8 mouse cellular contexts compared by ENCODE assay signal in the genomic region with DNA sequence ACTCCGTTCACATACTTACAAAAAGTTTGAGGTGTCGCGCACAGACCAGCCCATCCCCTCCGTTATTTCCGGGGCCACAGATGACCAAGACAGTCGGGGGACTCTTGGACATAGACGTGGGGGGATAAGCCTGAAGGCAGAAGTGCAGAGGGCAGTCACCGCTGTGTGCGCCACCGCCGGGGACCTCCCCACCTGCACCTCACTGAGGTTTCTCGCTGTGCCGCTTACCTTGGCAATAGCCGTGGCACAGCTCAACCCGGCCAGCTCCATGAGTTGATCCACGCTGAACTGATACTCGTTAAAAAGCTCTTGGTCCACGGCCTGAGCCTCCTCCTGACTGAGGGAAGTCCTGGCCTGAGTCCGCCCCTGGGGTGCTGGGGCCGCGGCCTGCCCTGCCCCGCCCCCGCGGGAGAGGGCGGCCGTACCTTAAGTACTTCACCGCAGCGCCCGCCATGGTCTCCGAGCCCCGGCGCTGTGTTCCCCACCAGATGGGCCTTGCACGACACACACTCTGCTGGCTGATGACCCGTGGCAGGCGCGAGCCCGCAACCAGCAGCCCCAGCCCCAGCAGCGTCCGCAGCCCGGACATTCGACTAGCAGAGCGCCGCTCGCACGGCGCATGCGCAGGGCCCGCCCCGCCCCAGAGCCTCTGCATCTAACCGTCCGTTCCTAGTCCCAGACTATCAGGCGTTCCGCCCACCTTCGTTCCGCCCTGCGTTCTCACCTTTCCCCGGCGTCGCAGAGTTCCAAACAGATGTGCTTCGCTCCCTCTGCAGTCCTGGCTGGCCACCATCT. TPM values are rescaled to one million over a fixed set of nuclear protein-coding genes. Genes with fewer than 3 reads are reported as not detected.
DNase-seq lines count a peak whose midpoint lies in the region; ATAC-seq lines count a peak whose summit lies in the region.

Gene Naxe (minus strand): TSS at position 594 of the 795 bp plus-strand sequence.

- peak within 1 kb of the TSS; percentile 92 for H3K9ac ChIP-seq in forebrain, embryonic 14.5 days (ENCODE audit: low read length)
- peak within 1 kb of the TSS; percentile 95 for H3K9ac ChIP-seq in neural tube, embryonic 15.5 days (replicated peaks)

- H3K4me1 ChIP-seq in forebrain, embryonic 14.5 days (ENCODE audit: control insufficient read depth, insufficient read depth, low read length), result peaks cover 7% of the 10 kb centered on the region; the same call in 1 of the 2 replicates
- H3K4me1 ChIP-seq in neural tube, embryonic 15.5 days, result peaks cover 22% of the 10 kb centered on the region

- intact Hi-C loops in heart, postnatal 14 days (cut with DNase I), result no loop called here

- H3K9me3 ChIP-seq in forebrain, embryonic 14.5 days (replicated peaks; ENCODE audit: control insufficient read depth, low read length), result no peaks in the 10 kb centered on the region
- H3K9me3 ChIP-seq in neural tube, embryonic 15.5 days (replicated peaks), result no peaks in the 10 kb centered on the region

- 1% methylated on average over 60 of the region's 60 CpGs for WGBS in forebrain, embryonic 14.5 days
- WGBS in neural tube, embryonic 15.5 days, result 1% methylated on average over 60 of the region's 60 CpGs

- H3K4me3 ChIP-seq in forebrain, embryonic 14.5 days (ENCODE audit: low read depth, low read length), result peak within 1 kb of the TSS; percentile 96
- H3K4me3 ChIP-seq in neural tube, embryonic 15.5 days (replicated peaks), result peak within 1 kb of the TSS; percentile 94

- H3K4me2 ChIP-seq in forebrain, embryonic 14.5 days (ENCODE audit: low read length), result peak within 1 kb of the TSS; percentile 96
- H3K4me2 ChIP-seq in neural tube, embryonic 15.5 days, result peak within 1 kb of the TSS; percentile 87

- peak; percentile 97 for ATAC-seq in forebrain, embryonic 14.5 days
- peak; percentile 95 for ATAC-seq in neural tube, embryonic 15.5 days (ENCODE audit: low FRiP score)

- peak; percentile 96 for DNase-seq in ES-CJ7 (ENCODE audit: low read depth, low spot score)
- DNase-seq in cerebellum, adult 11 months, result peak; percentile 82
- DNase-seq in forebrain, embryonic 14.5 days (ENCODE audit: low spot score), result peak; percentile 93
- DNase-seq in heart, postnatal 14 days, result peak; percentile 90 to 91
- DNase-seq in layer of hippocampus, adult 11-12 months (ENCODE audit: low spot score), result peak; percentile 83
- peak; percentile 85 to 88 for DNase-seq in lung, adult 18-20 months
- DNase-seq in testis, postnatal 14 days (ENCODE audit: low spot score), result peak; percentile 91

- no peaks in the 10 kb centered on the region for H3K27me3 ChIP-seq in forebrain, embryonic 14.5 days (replicated peaks; ENCODE audit: control insufficient read depth, insufficient read depth, low read length)
- no peaks in the 10 kb centered on the region for H3K27me3 ChIP-seq in neural tube, embryonic 15.5 days (replicated peaks)

- H3K36me3 ChIP-seq in forebrain, embryonic 14.5 days (ENCODE audit: control insufficient read depth, insufficient read depth, low read length), result peaks cover 29% of the 10 kb centered on the region
- H3K36me3 ChIP-seq in neural tube, embryonic 15.5 days, result peaks cover 35% of the 10 kb centered on the region

- peak within 1 kb of the TSS; percentile 6; the same call in 1 of the 2 replicates for H3K27ac ChIP-seq in forebrain, embryonic 14.5 days (ENCODE audit: low read depth, low read length)
- H3K27ac ChIP-seq in neural tube, embryonic 15.5 days (replicated peaks), result peak within 1 kb of the TSS; percentile 81

RNA-seq across cellular contexts. Expression of gene Naxe, which starts in this region (rescaled TPM):
- 171 and 192 TPM in 2 replicates for polyA plus RNA-seq in forebrain, embryonic 14.5 days (2014; fragmentation: Nextera tagmentation; extraction: Ambion mirVana)
- total RNA-seq in heart, postnatal 14 days (2021), result 10 to 100 TPM; 61.0 to 61.1 TPM
- polyA plus RNA-seq in neural tube, embryonic 15.5 days (2015; fragmentation: Nextera tagmentation; extraction: Ambion mirVana), result 155 and 159 TPM in 2 replicates

Comparison
In these comparisons a context has a peak if more than half of its experiments do, and no peak if none do; other contexts are left out.
1. Peak in every context shown above with its lines: DNase-seq, ATAC-seq, H3K4me3 ChIP-seq and H3K27ac ChIP-seq.